Mouse (Mus musculus): ENCODE data around the gene Fbn1. TPM values are rescaled to one million over a fixed set of nuclear protein-coding genes. Genes with fewer than 3 reads are reported as not detected.
"Not testable (repeated sequence)": the region's sequence is repeated elsewhere in the genome, so short reads cannot be mapped to it uniquely, and the experiment has no call there.

Fbn1 gene
- total and polyA plus RNA-seq, 2 experiments from 2014 or later: 12.7 to 127 TPM

- no peak for ATAC-seq (ENCODE audit: insufficient read depth, low read depth)
- Histone ChIP-seq H3K4me1 (ENCODE audit: control insufficient read depth, insufficient read depth) (peaks cover 4% of the 10 kb centered on the region; the same call in 1 of the 2 replicates), H3K27ac (ENCODE audit: low read depth) (no peak overlapping the region), H3K36me3 (replicated peaks; ENCODE audit: control insufficient read depth, insufficient read depth, low read length) (no peaks in the 10 kb centered on the region), H3K4me2 (ENCODE audit: low read depth, low read length) (0 out of 2 replicates have a peak overlapping the region, but pooled peaks have one; percentile 5), H3K27me3 (ENCODE audit: control insufficient read depth, insufficient read depth, low read length) (no peaks in the 10 kb centered on the region), H3K4me3 (ENCODE audit: low read depth, low read length) (no peak overlapping the region), H3K9me3 (replicated peaks; ENCODE audit: control insufficient read depth, low read length) (no peaks in the 10 kb centered on the region), H3K9ac (replicated peaks; ENCODE audit: low read depth, low read length) (no peak overlapping the region)
- WGBS: 59% methylated on average over 14 of the region's 14 CpGs
- no peak for TF ChIP-seq CTCF (IDR thresholded peaks at IDR 0.05; ENCODE audit: low read depth)
- no peak for TF ChIP-seq EP300 (IDR thresholded peaks at IDR 0.05; ENCODE audit: low read depth)
- no peak for DNase-seq (ENCODE audit: low spot score)
Observed at GRCm38 (mm10) chr2:125282334-125283206, 225.2 kb downstream of the Fbn1 start.

- H3K9me3 ChIP-seq (replicated peaks; ENCODE audit: control insufficient read depth, low read length); DNase-seq (ENCODE audit: low spot score); H3K36me3 ChIP-seq (replicated peaks; ENCODE audit: control insufficient read depth, insufficient read depth, low read length); H3K4me3 ChIP-seq (ENCODE audit: low read depth, low read length); H3K9ac ChIP-seq (replicated peaks; ENCODE audit: low read depth, low read length); H3K4me2 ChIP-seq (ENCODE audit: low read depth, low read length); H3K27ac ChIP-seq (ENCODE audit: low read depth); ATAC-seq (ENCODE audit: insufficient read depth, low read depth); H3K4me1 ChIP-seq (ENCODE audit: control insufficient read depth, insufficient read depth); H3K27me3 ChIP-seq (ENCODE audit: control insufficient read depth, insufficient read depth, low read length): not testable (repeated sequence)
- 76% methylated on average over 9 of the region's 9 CpGs for WGBS
Observed at GRCm38 (mm10) chr2:125279995-125280394, 227.8 kb downstream of the Fbn1 start.

GRCm38 (mm10) chr2:125278474-125278873, 229.3 kb downstream of the Fbn1 start:
- 48% methylated on average over 7 of the region's 7 CpGs for WGBS
- peak; percentile 30; the same call in 1 of the 2 replicates for ATAC-seq (ENCODE audit: insufficient read depth, low read depth)
- Histone ChIP-seq H3K36me3 (replicated peaks; ENCODE audit: control insufficient read depth, insufficient read depth, low read length) (no peaks in the 10 kb centered on the region), H3K27ac (ENCODE audit: low read depth) (no peak overlapping the region), H3K27me3 (ENCODE audit: control insufficient read depth, insufficient read depth, low read length) (no peaks in the 10 kb centered on the region), H3K4me2 (ENCODE audit: low read depth, low read length) (no peak overlapping the region), H3K4me1 (ENCODE audit: control insufficient read depth, insufficient read depth) (peaks cover 4% of the 10 kb centered on the region; the same call in 1 of the 2 replicates), H3K4me3 (ENCODE audit: low read depth, low read length) (no peak overlapping the region), H3K9me3 (replicated peaks; ENCODE audit: control insufficient read depth, low read length) (no peaks in the 10 kb centered on the region), H3K9ac (replicated peaks; ENCODE audit: low read depth, low read length) (no peak overlapping the region)
- TF ChIP-seq EP300 (IDR thresholded peaks at IDR 0.05; ENCODE audit: low read depth) (no peak), CTCF (IDR thresholded peaks at IDR 0.05; ENCODE audit: low read depth) (no peak)
- DNase-seq (ENCODE audit: low spot score): no peak

- 0 out of 2 replicates have a peak, but pooled peaks cover under 1% of the 10 kb centered on the region for H3K9me3 ChIP-seq (replicated peaks; ENCODE audit: control insufficient read depth, low read length)
- H3K4me1 ChIP-seq (ENCODE audit: control insufficient read depth, insufficient read depth): peaks cover 4% of the 10 kb centered on the region; the same call in 1 of the 2 replicates
- no peak overlapping the region for H3K27ac ChIP-seq (ENCODE audit: low read depth)
- H3K9ac ChIP-seq (replicated peaks; ENCODE audit: low read depth, low read length): no peak overlapping the region
- H3K27me3 ChIP-seq (ENCODE audit: control insufficient read depth, insufficient read depth, low read length): no peaks in the 10 kb centered on the region
- DNase-seq (ENCODE audit: low spot score): no peak
- 84% methylated on average over 5 of the region's 5 CpGs for WGBS
- ATAC-seq (ENCODE audit: insufficient read depth, low read depth): no peak
- H3K4me2 ChIP-seq (ENCODE audit: low read depth, low read length): no peak overlapping the region
- no peaks in the 10 kb centered on the region for H3K36me3 ChIP-seq (replicated peaks; ENCODE audit: control insufficient read depth, insufficient read depth, low read length)
- no peak overlapping the region for H3K4me3 ChIP-seq (ENCODE audit: low read depth, low read length)
- TF ChIP-seq EP300 (IDR thresholded peaks at IDR 0.05; ENCODE audit: low read depth) (no peak), CTCF (IDR thresholded peaks at IDR 0.05; ENCODE audit: low read depth) (no peak)
Observed at GRCm38 (mm10) chr2:125276692-125277091, 231.1 kb downstream of the Fbn1 start.

- Histone ChIP-seq H3K4me1 (ENCODE audit: control insufficient read depth, insufficient read depth) (peaks cover 4% of the 10 kb centered on the region; the same call in 1 of the 2 replicates), H3K27ac (ENCODE audit: low read depth) (no peak overlapping the region), H3K27me3 (ENCODE audit: control insufficient read depth, insufficient read depth, low read length) (no peaks in the 10 kb centered on the region), H3K9me3 (replicated peaks; ENCODE audit: control insufficient read depth, low read length) (0 out of 2 replicates have a peak, but pooled peaks cover 5% of the 10 kb centered on the region), H3K9ac (replicated peaks; ENCODE audit: low read depth, low read length) (no peak overlapping the region), H3K36me3 (replicated peaks; ENCODE audit: control insufficient read depth, insufficient read depth, low read length) (no peaks in the 10 kb centered on the region), H3K4me3 (ENCODE audit: low read depth, low read length) (no peak overlapping the region), H3K4me2 (ENCODE audit: low read depth, low read length) (no peak overlapping the region)
- no peak for ATAC-seq (ENCODE audit: insufficient read depth, low read depth)
- 68% methylated on average over 5 of the region's 5 CpGs for WGBS
- no peak for DNase-seq (ENCODE audit: low spot score)
- no peak for TF ChIP-seq EP300 (IDR thresholded peaks at IDR 0.05; ENCODE audit: low read depth)
- no peak for TF ChIP-seq CTCF (IDR thresholded peaks at IDR 0.05; ENCODE audit: low read depth)
Observed at GRCm38 (mm10) chr2:125275617-125276016, 232.2 kb downstream of the Fbn1 start.
